Mouse (Mus musculus): ENCODE results near the gene Gm10644.

Gene Gm10644

GRCm38 (mm10) chr8:83898456-83898855 is 56.5 kb downstream of the Gm10644 start:
- DNase-seq (ENCODE audit: low spot score in 2 of 2): peak in 1 of 2 experiments; percentile 43

GRCm38 (mm10) chr8:83897211-83897610 is 57.8 kb downstream of the Gm10644 start:
- peak in 1 of 2 experiments; percentile 56 for DNase-seq (ENCODE audit: low spot score in 2 of 2)

- DNase-seq (ENCODE audit: low spot score in 2 of 2): no peak
Measured at GRCm38 (mm10) chr8:83896461-83896860, 58.5 kb downstream of the Gm10644 start.

- DNase-seq (ENCODE audit: low spot score in 2 of 2): no peak
Measured at GRCm38 (mm10) chr8:83895894-83896293, 59.1 kb downstream of the Gm10644 start.

GRCm38 (mm10) chr8:83893915-83894314 is 61.1 kb downstream of the Gm10644 start:
- DNase-seq (ENCODE audit: low spot score in 2 of 2): peak in 1 of 2 experiments; percentile 75

- DNase-seq (ENCODE audit: low spot score in 2 of 2): no peak
Measured at GRCm38 (mm10) chr8:83892061-83892460, 62.9 kb downstream of the Gm10644 start.

- no peak for DNase-seq (ENCODE audit: low spot score in 2 of 2)
Measured at GRCm38 (mm10) chr8:83888409-83888808, 66.6 kb downstream of the Gm10644 start.
